Mouse (Mus musculus) embryonic fibroblast, embryonic 13.5 days (primary cell): ENCODE measurements at regions not wholly inside any gene's neighbourhood (a gene's known extent, or its start where the extent isn't known, plus 50 kb on each side); places are given as distances from the start of the nearest gene placed in this dataset.

ENCODE experiments used
- CTCF ChIP-seq: IDR thresholded peaks from 2 replicates; pipeline ENCODE4 v1.5.1; 2011; ENCODE audit warnings: mild to moderate bottlenecking, control low read depth, low read length, moderate library complexity, borderline replicate concordance; ENCODE audit not compliant: insufficient read depth
- POLR2A ChIP-seq: IDR thresholded peaks from 2 replicates; pipeline ENCODE4 v1.6.1; 2011; ENCODE audit warnings: low read depth, mild to moderate bottlenecking, control low read depth, low read length, moderate library complexity

GRCm38 (mm10) chr16:8931961-8932360 lies 102.1 kb downstream of the 1810013L24Rik start:
- TF ChIP-seq CTCF (no peak), POLR2A (no peak)
